Mouse (Mus musculus) myocyte (in vitro differentiated cells): ENCODE measurements at regions not wholly inside any gene's neighbourhood (a gene's known extent, or its start where the extent isn't known, plus 50 kb on each side); places are given as distances from the start of the nearest gene placed in this dataset.

Experiments used
- H3K27me3 ChIP-seq: one replicate; pipeline ENCODE4 v1.6.1; 2011; ENCODE audit not compliant: control insufficient read depth, insufficient read depth, insufficient read length
- H3K36me3 ChIP-seq: one replicate; pipeline ENCODE4 v1.6.1; 2011; ENCODE audit not compliant: control insufficient read depth, insufficient read depth
- H3K4me2 ChIP-seq: one replicate; pipeline ENCODE4 v1.6.1; 2011; ENCODE audit warnings: low read depth, control low read depth
- H3K4me3 ChIP-seq: one replicate; pipeline ENCODE4 v1.5.1; 2011; ENCODE audit warnings: mild to moderate bottlenecking, control low read depth, moderate library complexity
- H3K79me2 ChIP-seq: one replicate; pipeline ENCODE4 v1.6.1; 2011; ENCODE audit not compliant: control insufficient read depth, insufficient read depth
- H3ac ChIP-seq: one replicate; pipeline ENCODE4 v1.6.1; 2011; ENCODE audit not compliant: control insufficient read depth, insufficient read length
- CEBPB ChIP-seq: IDR thresholded peaks from 2 replicates; pipeline ENCODE4 v1.6.1; 2011; ENCODE audit warnings: mild to moderate bottlenecking, moderate library complexity; ENCODE audit not compliant: poor library complexity, insufficient read depth, severe bottlenecking
- E2F4 ChIP-seq: IDR thresholded peaks from one replicate; pipeline ENCODE4 v1.6.1; 2011; ENCODE audit warnings: mild to moderate bottlenecking, control low read depth, moderate library complexity; ENCODE audit not compliant: insufficient read depth
- MAX ChIP-seq: IDR thresholded peaks from one replicate; pipeline ENCODE4 v1.6.1; 2011; ENCODE audit warnings: low read depth, mild to moderate bottlenecking, control low read depth
- MYOD1 ChIP-seq, 3 experiments: IDR thresholded peaks; one replicate each; pipeline ENCODE4 v1.6.1; 2011; ENCODE audit warnings: control low read depth in 2 of 3, low read depth in 2 of 3, mild to moderate bottlenecking in 2 of 3, moderate library complexity in 1 of 3; ENCODE audit not compliant: insufficient read length in 2 of 3, control insufficient read depth in 1 of 3
- MYOG ChIP-seq, 3 experiments: IDR thresholded peaks; one replicate each; pipeline ENCODE4 v1.6.1; 2011; ENCODE audit warnings: control low read depth in 2 of 3, low read depth in 2 of 3, mild to moderate bottlenecking in 2 of 3; ENCODE audit not compliant: insufficient read length in 2 of 3, control insufficient read depth in 1 of 3, insufficient read depth in 1 of 3
- POLR2A ChIP-seq: IDR thresholded peaks from one replicate; pipeline ENCODE4 v1.6.1; 2011; ENCODE audit warnings: low read depth, mild to moderate bottlenecking, control low read depth, moderate library complexity; ENCODE audit not compliant: insufficient read length
- POLR2AphosphoS2 ChIP-seq: IDR thresholded peaks from one replicate; pipeline ENCODE4 v1.6.1; 2011; ENCODE audit warnings: low read depth, control low read depth; ENCODE audit not compliant: insufficient read length
- REST ChIP-seq: IDR thresholded peaks from one replicate; pipeline ENCODE4 v1.6.1; 2011; ENCODE audit warnings: mild to moderate bottlenecking, control low read depth, moderate library complexity; ENCODE audit not compliant: insufficient read depth, insufficient read length
- SRF ChIP-seq: IDR thresholded peaks from one replicate; pipeline ENCODE4 v1.6.1; 2011; ENCODE audit warnings: low read depth; ENCODE audit not compliant: control insufficient read depth, insufficient read length
- TCF12 ChIP-seq: IDR thresholded peaks from one replicate; pipeline ENCODE4 v1.6.1; 2011; ENCODE audit warnings: mild to moderate bottlenecking, control low read depth; ENCODE audit not compliant: poor library complexity, insufficient read depth, severe bottlenecking
- TCF3 ChIP-seq: IDR thresholded peaks from one replicate; pipeline ENCODE4 v1.6.1; 2011; ENCODE audit warnings: low read depth, control low read depth; ENCODE audit not compliant: insufficient read length
- USF1 ChIP-seq: IDR thresholded peaks from one replicate; pipeline ENCODE4 v1.6.1; 2011; ENCODE audit warnings: low read depth, mild to moderate bottlenecking, control low read depth, moderate library complexity

- TF ChIP-seq MYOG (IDR thresholded peaks at IDR 0.05; ENCODE audit: control insufficient read depth in 1 of 3, insufficient read depth in 1 of 3, insufficient read length in 2 of 3, low read depth in 2 of 3) (no peak), E2F4 (no peak), MAX (no peak), USF1 (no peak), MYOD1 (IDR thresholded peaks at IDR 0.05; ENCODE audit: control insufficient read depth in 1 of 3, insufficient read length in 2 of 3, low read depth in 2 of 3) (no peak)
- no peak overlapping the region for H3K4me2 ChIP-seq
- H3K79me2 ChIP-seq: no peaks in the 10 kb centered on the region
- H3K4me3 ChIP-seq: no peak overlapping the region
- no peaks in the 10 kb centered on the region for H3K36me3 ChIP-seq
- no peaks in the 10 kb centered on the region for H3K27me3 ChIP-seq
- no peak overlapping the region for H3ac ChIP-seq
Observed at GRCm38 (mm10) chr10:26630196-26630760, 122.9 kb upstream of the Arhgap18 start.

- Histone ChIP-seq H3K79me2 (no peaks in the 10 kb centered on the region), H3ac (no peak overlapping the region), H3K36me3 (no peaks in the 10 kb centered on the region), H3K4me2 (no peak overlapping the region), H3K27me3 (no peaks in the 10 kb centered on the region), H3K4me3 (no peak overlapping the region)
- TF ChIP-seq TCF3: no peak
- TF ChIP-seq MAX: no peak
- no peak for TF ChIP-seq POLR2A
- TF ChIP-seq MYOD1 (IDR thresholded peaks at IDR 0.05; ENCODE audit: control insufficient read depth in 1 of 3, insufficient read length in 2 of 3, low read depth in 2 of 3): no peak
- no peak for TF ChIP-seq E2F4
- TF ChIP-seq TCF12: no peak
- TF ChIP-seq POLR2AphosphoS2: no peak
- no peak for TF ChIP-seq SRF
- no peak for TF ChIP-seq CEBPB
- TF ChIP-seq MYOG (IDR thresholded peaks at IDR 0.05; ENCODE audit: control insufficient read depth in 1 of 3, insufficient read depth in 1 of 3, insufficient read length in 2 of 3, low read depth in 2 of 3): no peak
- no peak for TF ChIP-seq USF1
- TF ChIP-seq REST: no peak
Observed at GRCm38 (mm10) chr10:26632266-26632665, 121.0 kb upstream of the Arhgap18 start.

GRCm38 (mm10) chr10:26637459-26637858, 115.8 kb upstream of the Arhgap18 start:
- Histone ChIP-seq H3K4me2 (no peak overlapping the region), H3K79me2 (no peaks in the 10 kb centered on the region), H3K4me3 (no peak overlapping the region), H3K36me3 (no peaks in the 10 kb centered on the region), H3K27me3 (no peaks in the 10 kb centered on the region), H3ac (no peak overlapping the region)
- TF ChIP-seq POLR2A (no peak), TCF12 (no peak), CEBPB (no peak)

GRCm38 (mm10) chr10:26638056-26638455, 115.2 kb upstream of the Arhgap18 start:
- no peak for TF ChIP-seq USF1
- no peak for TF ChIP-seq POLR2AphosphoS2
- no peak for TF ChIP-seq CEBPB
- TF ChIP-seq MYOG (IDR thresholded peaks at IDR 0.05; ENCODE audit: control insufficient read depth in 1 of 3, insufficient read depth in 1 of 3, insufficient read length in 2 of 3, low read depth in 2 of 3): no peak
- TF ChIP-seq REST: no peak
- no peak for TF ChIP-seq TCF12
- TF ChIP-seq TCF3: no peak
- no peaks in the 10 kb centered on the region for H3K79me2 ChIP-seq
- H3K27me3 ChIP-seq: no peaks in the 10 kb centered on the region
- no peaks in the 10 kb centered on the region for H3K36me3 ChIP-seq
- H3K4me2 ChIP-seq: no peak overlapping the region
- no peak overlapping the region for H3K4me3 ChIP-seq
- no peak overlapping the region for H3ac ChIP-seq

GRCm38 (mm10) chr10:26639118-26639517, 114.1 kb upstream of the Arhgap18 start:
- no peak overlapping the region for H3ac ChIP-seq
- no peaks in the 10 kb centered on the region for H3K79me2 ChIP-seq
- TF ChIP-seq MYOD1 (IDR thresholded peaks at IDR 0.05; ENCODE audit: control insufficient read depth in 1 of 3, insufficient read length in 2 of 3, low read depth in 2 of 3) (no peak), TCF3 (no peak), POLR2AphosphoS2 (no peak)
- no peak overlapping the region for H3K4me2 ChIP-seq
- no peaks in the 10 kb centered on the region for H3K27me3 ChIP-seq
- H3K4me3 ChIP-seq: no peak overlapping the region
- H3K36me3 ChIP-seq: no peaks in the 10 kb centered on the region

GRCm38 (mm10) chr10:26653103-26653502, 100.1 kb upstream of the Arhgap18 start:
- no peak overlapping the region for H3ac ChIP-seq
- H3K4me2 ChIP-seq: no peak overlapping the region
- TF ChIP-seq MYOD1 (IDR thresholded peaks at IDR 0.05; ENCODE audit: control insufficient read depth in 1 of 3, insufficient read length in 2 of 3, low read depth in 2 of 3): no peak
- TF ChIP-seq POLR2AphosphoS2: no peak
- no peak for TF ChIP-seq TCF12
- no peak for TF ChIP-seq TCF3
- no peak for TF ChIP-seq MYOG (IDR thresholded peaks at IDR 0.05; ENCODE audit: control insufficient read depth in 1 of 3, insufficient read depth in 1 of 3, insufficient read length in 2 of 3, low read depth in 2 of 3)
- no peak for TF ChIP-seq MAX
- no peak for TF ChIP-seq SRF
- no peak for TF ChIP-seq E2F4
- no peak for TF ChIP-seq POLR2A
- no peak for TF ChIP-seq CEBPB
- TF ChIP-seq REST: no peak
- no peak for TF ChIP-seq USF1
- H3K4me3 ChIP-seq: no peak overlapping the region
- H3K27me3 ChIP-seq: no peaks in the 10 kb centered on the region
- no peaks in the 10 kb centered on the region for H3K36me3 ChIP-seq
- H3K79me2 ChIP-seq: no peaks in the 10 kb centered on the region
